ENCODE assay signal across 8 mouse cellular contexts in genomic region chr10:4188614-4189402, GRCm38 (mm10).
DNase-seq lines count a peak whose midpoint lies in the region; ATAC-seq and TF ChIP-seq lines count a peak whose summit lies in the region.

No protein-coding gene starts in this region.

- 50% methylated on average over 18 of the region's 18 CpGs for WGBS in heart, adult 2 months
- WGBS in midbrain, embryonic 16.5 days, result 73% methylated on average over 18 of the region's 18 CpGs

- TF ChIP-seq CTCF in heart, adult 2 months (IDR thresholded peaks at IDR 0.05), result no peak

- no peaks in the 10 kb centered on the region for H3K9me3 ChIP-seq in ES-E14 (ENCODE audit: control insufficient read depth, insufficient read depth, low read depth, low read length)
- H3K9me3 ChIP-seq in midbrain, embryonic 16.5 days (replicated peaks; ENCODE audit: control insufficient read depth, low read length, poor library complexity, severe bottlenecking), result no peaks in the 10 kb centered on the region

- H3K4me3 ChIP-seq in ES-E14 (ENCODE audit: insufficient read depth in 1 of 2, low read depth in 1 of 2, low read length in 2 of 2, poor library complexity in 1 of 2, severe bottlenecking in 1 of 2), result no peak overlapping the region
- no peak overlapping the region for H3K4me3 ChIP-seq in heart, adult 2 months
- no peak overlapping the region for H3K4me3 ChIP-seq in midbrain, embryonic 16.5 days (ENCODE audit: low read depth, low read length)

- no peaks in the 10 kb centered on the region for H3K79me2 ChIP-seq in heart, adult 2 months (replicated peaks; ENCODE audit: control insufficient read depth, insufficient read depth, low read length)

- in situ Hi-C loops in ES-E14 (cut with MboI; ENCODE audit: low sequenced_read_pairs in 2 of 2, unreplicated experiment in 2 of 2), result no loop called here

- no peak for TF ChIP-seq EP300 in heart, adult 2 months (IDR thresholded peaks at IDR 0.05; ENCODE audit: insufficient read depth, low read depth, low read length)

- H3K27ac ChIP-seq in ES-E14 (ENCODE audit: insufficient read depth, low read depth, low read length, poor library complexity, severe bottlenecking), result no peak overlapping the region
- H3K27ac ChIP-seq in heart, adult 2 months, result no peak overlapping the region
- no peak overlapping the region for H3K27ac ChIP-seq in midbrain, embryonic 16.5 days (ENCODE audit: low read length)

- TF ChIP-seq POLR2A in heart, adult 2 months (IDR thresholded peaks at IDR 0.05; ENCODE audit: insufficient read depth, low read depth, low read length), result no peak

- no peaks in the 10 kb centered on the region for H3K27me3 ChIP-seq in heart, adult 2 months (ENCODE audit: control insufficient read depth, insufficient read depth, low read length)
- no peaks in the 10 kb centered on the region for H3K27me3 ChIP-seq in midbrain, embryonic 16.5 days (ENCODE audit: control insufficient read depth, insufficient read depth, low read depth, low read length)

- intact Hi-C loops in heart, adult 2 months (cut with DNase I), result no loop called here

- no peaks in the 10 kb centered on the region for H3K36me3 ChIP-seq in ES-E14 (ENCODE audit: control insufficient read depth, insufficient read depth, low read length, poor library complexity, severe bottlenecking)
- H3K36me3 ChIP-seq in heart, adult 2 months (ENCODE audit: control insufficient read depth, insufficient read depth, low read length), result no peaks in the 10 kb centered on the region
- H3K36me3 ChIP-seq in midbrain, embryonic 16.5 days (ENCODE audit: control insufficient read depth, insufficient read depth, low read length), result no peaks in the 10 kb centered on the region

- H3K9ac ChIP-seq in ES-E14 (ENCODE audit: insufficient read depth, low read depth, low read length, poor library complexity, severe bottlenecking), result no peak overlapping the region
- H3K9ac ChIP-seq in heart, adult 2 months (ENCODE audit: low read depth, low read length), result no peak overlapping the region
- 0 out of 2 replicates have a peak overlapping the region, but pooled peaks have one; percentile 2 for H3K9ac ChIP-seq in midbrain, embryonic 16.5 days (ENCODE audit: low read depth, low read length)

- no peak overlapping the region for H3K4me2 ChIP-seq in midbrain, embryonic 16.5 days (ENCODE audit: low read length)

- no peak for DNase-seq in ES-E14 (ENCODE audit: low read depth, low spot score)
- DNase-seq in R1 (ENCODE audit: low read depth, low spot score), result peak; percentile 36
- peak; percentile 65 to 68 for DNase-seq in heart, adult 2 months
- peak; percentile 9 for DNase-seq in kidney, adult 9 months
- DNase-seq in embryo, embryonic 10 days (ENCODE audit: low spot score), result no peak
- no peak for DNase-seq in layer of hippocampus, adult 9-11 months

- no peaks in the 10 kb centered on the region for H3K4me1 ChIP-seq in ES-E14 (ENCODE audit: control insufficient read depth in 2 of 2, insufficient read depth in 2 of 2, low read length in 2 of 2, poor library complexity in 1 of 2)
- H3K4me1 ChIP-seq in heart, adult 2 months (ENCODE audit: control insufficient read depth, insufficient read depth, low read length), result no peaks in the 10 kb centered on the region
- H3K4me1 ChIP-seq in midbrain, embryonic 16.5 days (ENCODE audit: control insufficient read depth, insufficient read depth, low read length), result peaks cover 7% of the 10 kb centered on the region; the same call in 1 of the 2 replicates

- ATAC-seq in midbrain, embryonic 16.5 days, result 0 out of 2 replicates have a peak, but pooled peaks have one; percentile 25
- no peak for ATAC-seq in activated CD4-positive, CD25-positive, alpha-beta regulatory T cell, adult 4 months

TF ChIP-seq in ES-E14, 5 proteins besides CTCF, POLR2A, EP300 and RAD21:
- TF ChIP-seq CHD2 (IDR thresholded peaks at IDR 0.05; ENCODE audit: low read depth, low read length) (no peak), MAFK (IDR thresholded peaks at IDR 0.05; ENCODE audit: insufficient read depth, low read depth, low read length) (peak; percentile 75), HCFC1 (IDR thresholded peaks at IDR 0.05; ENCODE audit: borderline replicate concordance, insufficient read depth, low read length) (no peak), ZC3H11A (IDR thresholded peaks at IDR 0.05; ENCODE audit: borderline replicate concordance, low read depth, low read length) (no peak), ZNF384 (IDR thresholded peaks at IDR 0.05; ENCODE audit: low read depth, low read length) (no peak)

Comparison
In these comparisons a context has a peak if more than half of its experiments do, and no peak if none do; other contexts are left out.
1. DNase-seq: peak in R1 (single experiment), heart, adult 2 months (2 of 2) and kidney, adult 9 months (single experiment); none in ES-E14 (single experiment), embryo, embryonic 10 days (single experiment) and layer of hippocampus, adult 9-11 months (single experiment).